Mouse (Mus musculus) mouse trophoblast stem cell (cell line): ENCODE results near the gene Rps6kl1.

Experiments
- in situ Hi-C, 2 experiments: fragments of 300-500 bp; cut with MseI, MboI; formaldehyde crosslinking; loops; 2 replicates in 1 of 2; 3 replicates in 1 of 2; pipeline ENCODE4 v1.15.1; 2025

Rps6kl1 gene

DNA sequence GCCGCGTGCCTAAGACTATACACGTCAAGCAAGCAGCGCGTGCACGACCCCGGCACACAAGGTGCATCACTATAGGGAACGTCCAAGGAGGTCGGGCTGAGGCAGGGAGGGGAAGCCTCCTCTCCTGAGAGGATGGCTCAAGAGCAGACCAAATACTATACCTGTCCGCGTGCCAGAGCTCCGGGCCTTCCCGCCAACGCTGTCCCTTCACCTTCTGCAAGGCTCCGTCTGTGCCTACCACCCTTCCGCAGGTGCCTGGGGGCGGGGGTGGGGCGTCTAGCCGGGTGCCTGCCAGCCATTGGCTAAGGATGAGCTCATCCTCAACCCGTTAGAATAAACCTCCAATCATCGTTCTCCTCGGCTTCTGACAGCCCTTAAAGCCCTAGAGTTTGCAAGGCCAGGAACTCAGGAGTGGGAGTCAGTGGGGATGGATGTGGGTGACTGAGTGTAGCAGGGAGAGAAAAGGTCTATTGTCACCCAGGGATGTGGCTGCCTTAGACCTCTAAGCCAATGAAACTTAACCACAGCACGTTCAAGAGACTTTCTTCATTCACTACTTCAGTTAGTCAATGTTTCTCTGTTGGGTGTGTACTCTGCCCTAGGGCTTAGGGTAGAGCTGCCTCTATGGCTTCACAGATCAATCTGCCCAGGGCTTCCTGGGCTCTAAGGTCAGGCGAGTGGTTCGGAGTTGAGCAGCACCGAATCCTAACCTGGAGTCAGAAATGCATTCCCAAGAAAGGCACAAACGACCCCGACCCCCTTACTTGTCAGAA, at the start of gene Rps6kl1:
Gene Rps6kl1 (minus strand): TSS at position 263 of the 773 bp plus-strand sequence.
- in situ Hi-C loops: loop anchor here in 1 of 2 experiments (10.0 kb wide), 1 partner anchor 134 kb away; the partner anchor contains the start of genes Acyp1 and Zc2hc1c

DNA sequence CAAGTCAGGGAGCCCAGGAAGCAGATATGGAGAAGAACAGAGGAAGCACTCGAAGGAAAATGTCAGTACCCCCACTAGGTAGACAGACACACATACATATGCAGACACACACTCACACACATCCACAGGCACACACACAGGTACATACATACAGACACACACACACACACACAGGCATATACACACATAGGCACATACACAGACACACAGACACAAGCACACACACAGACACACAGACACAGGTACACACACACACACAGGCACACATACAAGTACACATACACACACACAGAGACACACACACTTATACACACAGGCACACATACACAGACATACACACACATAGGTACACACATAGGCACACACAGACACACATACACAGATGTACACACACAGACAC, 48.9 kb upstream of the Rps6kl1 start:
- in situ Hi-C loops: no loop called here

DNA sequence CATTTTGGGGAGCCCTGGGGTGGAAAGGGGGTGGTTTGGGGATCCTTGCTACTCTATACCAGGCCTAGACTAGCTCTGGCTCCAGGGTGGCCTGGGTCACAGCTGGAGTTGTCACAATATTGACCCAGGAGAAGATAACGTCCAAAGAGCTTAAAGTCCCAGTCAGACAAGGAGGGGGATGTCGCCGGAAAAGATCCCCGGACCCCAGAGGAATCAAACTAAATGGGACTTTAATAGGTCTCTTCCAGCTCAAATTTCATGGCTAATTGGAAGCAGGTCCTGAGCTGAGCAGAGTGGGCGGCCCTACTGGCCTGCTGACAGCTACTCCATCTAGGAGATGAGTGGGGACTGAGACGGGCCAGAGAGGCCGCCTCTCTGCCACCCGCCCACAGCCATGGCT, 46.9 kb upstream of the Rps6kl1 start:
- in situ Hi-C loops: no loop called here

GRCm38 (mm10) chr12:85197371-85197770, 46.3 kb upstream of the Rps6kl1 start:
- in situ Hi-C loops: no loop called here

GRCm38 (mm10) chr12:85196191-85196590, 45.1 kb upstream of the Rps6kl1 start:
- in situ Hi-C loops: no loop called here

DNA sequence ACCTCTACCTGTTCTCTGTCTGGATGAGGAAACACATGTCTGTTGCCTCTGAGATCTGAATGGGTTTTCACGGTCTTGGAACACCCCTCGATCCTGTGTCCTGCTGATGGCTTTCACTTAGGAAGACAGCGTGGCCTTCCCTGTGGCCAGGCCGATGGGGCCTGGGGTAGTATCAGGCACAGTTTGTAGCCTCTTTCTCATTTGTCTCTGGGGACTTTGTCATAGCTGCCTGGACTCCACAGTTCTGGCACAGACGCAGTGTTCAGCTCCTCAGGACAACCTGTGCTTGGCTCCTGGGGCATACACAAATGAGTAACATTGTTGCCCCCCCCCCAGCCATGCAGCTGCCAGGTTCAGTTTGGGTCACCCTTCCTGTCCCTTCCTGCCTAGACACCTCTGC, 44.0 kb upstream of the Rps6kl1 start:
- in situ Hi-C loops: no loop called here

DNA sequence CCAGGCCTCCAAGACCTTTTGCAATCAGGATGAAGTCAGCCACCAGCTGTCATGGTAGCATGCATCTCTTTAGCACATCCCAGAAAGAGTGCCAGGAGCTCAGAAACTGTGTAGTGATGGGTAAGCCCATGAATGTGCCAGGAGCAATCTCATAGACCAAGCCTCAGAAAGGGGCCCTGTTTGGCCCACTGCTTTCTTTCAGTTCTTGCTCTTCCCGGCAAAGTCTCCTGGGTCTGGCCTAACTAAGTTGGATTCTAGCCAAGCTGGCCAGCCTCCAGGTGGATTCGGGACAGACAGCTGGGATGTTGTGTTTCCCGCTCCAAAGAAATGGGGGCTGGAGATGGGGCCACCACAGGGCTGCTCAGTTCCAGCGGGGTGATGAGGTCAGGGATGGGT, 43.6 kb upstream of the Rps6kl1 start:
- in situ Hi-C loops: no loop called here

GRCm38 (mm10) chr12:85193923-85194622, 43.0 kb upstream of the Rps6kl1 start:
- in situ Hi-C loops: no loop called here

DNA sequence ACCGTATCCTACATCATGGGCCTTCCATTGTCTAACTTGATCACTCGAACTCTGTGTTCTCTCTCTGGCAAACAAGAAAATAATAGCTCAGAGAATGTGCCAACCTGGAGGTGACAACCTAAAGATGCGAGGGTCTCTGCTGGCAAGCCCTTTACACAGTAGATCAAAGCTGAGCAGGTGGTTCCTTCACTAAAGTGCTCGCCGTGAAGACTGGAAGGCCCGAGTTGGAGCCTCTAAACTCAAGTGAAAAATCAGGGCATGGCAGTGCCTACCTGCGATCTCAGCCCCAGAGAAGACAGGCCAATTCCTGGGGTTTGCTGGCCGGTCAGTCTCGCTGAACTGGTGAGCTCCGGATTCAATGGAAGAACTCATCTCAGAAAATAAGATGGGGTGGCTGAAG, 42.1 kb upstream of the Rps6kl1 start:
- in situ Hi-C loops: no loop called here

DNA sequence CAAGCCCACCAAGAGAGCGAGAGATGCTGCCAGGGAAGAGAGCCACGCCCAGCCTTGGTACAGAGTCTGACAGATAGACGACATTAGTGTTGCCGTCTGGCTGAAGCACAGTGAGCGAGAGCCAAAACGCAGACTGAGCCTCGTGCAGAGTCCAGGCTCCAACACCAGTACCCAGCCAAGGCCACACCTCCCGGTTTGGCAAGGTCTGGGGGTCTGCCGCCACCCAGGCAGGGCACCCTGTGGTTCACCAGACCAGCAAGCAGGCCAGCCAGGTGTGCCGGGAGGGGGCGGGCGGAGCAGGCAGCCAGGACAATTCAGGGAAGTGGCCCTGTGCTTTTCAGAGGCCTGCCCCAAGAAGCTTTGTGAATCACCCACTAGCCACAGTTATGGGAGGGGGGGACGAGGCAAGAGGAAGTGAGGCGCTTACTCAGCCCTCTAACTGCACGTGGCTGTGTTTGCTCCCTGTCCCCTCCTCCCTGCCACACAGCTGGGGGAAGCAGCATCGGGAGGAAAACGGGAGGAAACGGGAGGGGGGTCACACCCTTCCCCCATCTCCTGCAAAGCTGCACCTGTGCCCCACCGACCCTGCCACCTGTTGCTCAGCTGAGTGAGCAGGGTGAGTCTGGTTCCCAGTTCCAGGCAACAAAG, 41.5 kb upstream of the Rps6kl1 start:
- in situ Hi-C loops: no loop called here

- in situ Hi-C loops: no loop called here
These were observed 39.2 kb upstream of the Rps6kl1 start for GRCm38 (mm10) chr12:85190290-85190689.

DNA sequence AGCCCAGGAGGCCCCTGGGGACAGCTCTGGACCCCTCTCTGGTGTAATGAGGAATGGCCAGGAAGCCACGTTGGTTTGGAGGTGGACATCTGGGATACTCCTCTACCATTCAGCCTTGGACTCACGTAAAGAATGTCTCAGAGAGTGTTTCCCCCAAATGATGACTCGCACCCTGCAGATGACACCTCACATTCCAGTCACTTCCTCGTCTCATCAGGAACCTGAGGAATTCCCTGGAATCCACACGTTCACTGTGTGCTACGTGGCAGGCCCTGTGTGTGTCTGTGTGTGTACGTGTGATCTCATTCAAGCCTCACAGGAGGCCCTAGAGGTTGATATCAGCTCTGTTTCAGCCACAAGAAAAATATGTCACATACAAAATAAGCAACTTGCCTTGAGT, 35.3 kb upstream of the Rps6kl1 start:
- in situ Hi-C loops: no loop called here

DNA sequence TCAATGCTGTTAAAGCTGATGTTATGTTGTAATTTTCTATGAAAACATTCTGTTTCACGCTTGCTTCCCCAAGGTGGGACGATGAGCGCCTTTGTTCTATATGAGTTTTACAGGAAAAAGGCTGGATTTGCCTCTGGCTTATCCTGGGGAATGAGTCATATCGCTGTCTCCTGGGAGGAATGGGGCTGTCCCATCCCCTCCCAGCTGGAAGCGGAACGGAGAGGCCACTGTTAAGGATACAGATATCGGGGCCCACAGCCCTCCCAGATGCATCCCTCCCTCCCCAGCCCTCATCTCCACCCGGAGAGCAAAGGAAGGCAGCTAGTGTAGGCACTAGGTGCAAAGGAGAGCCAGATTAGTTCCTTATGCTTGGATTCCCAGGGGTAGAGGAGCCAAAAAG, 34.7 kb upstream of the Rps6kl1 start:
- in situ Hi-C loops: no loop called here

GRCm38 (mm10) chr12:85184118-85184517, 33.1 kb upstream of the Rps6kl1 start:
- in situ Hi-C loops: no loop called here

DNA sequence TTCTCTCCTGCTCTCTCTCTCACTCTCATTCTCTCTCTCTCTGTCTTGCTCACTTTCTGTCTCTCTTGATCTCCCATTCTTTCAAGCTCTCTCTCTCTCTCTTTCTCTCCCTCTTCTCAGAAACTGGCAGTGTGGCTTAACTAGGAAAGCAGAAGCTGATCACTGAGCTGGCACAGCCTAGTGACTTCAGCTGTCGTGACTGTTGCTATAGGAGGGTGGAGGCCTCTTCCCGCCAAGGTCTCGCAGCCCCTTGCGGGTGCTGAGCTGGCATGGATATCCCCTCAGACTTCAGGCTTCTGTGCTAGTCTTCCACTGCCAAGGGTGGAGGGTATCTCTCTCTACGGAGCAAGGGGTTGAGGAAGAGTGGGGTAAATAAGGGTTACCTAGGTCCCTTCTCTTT, 31.8 kb upstream of the Rps6kl1 start:
- in situ Hi-C loops: no loop called here

DNA sequence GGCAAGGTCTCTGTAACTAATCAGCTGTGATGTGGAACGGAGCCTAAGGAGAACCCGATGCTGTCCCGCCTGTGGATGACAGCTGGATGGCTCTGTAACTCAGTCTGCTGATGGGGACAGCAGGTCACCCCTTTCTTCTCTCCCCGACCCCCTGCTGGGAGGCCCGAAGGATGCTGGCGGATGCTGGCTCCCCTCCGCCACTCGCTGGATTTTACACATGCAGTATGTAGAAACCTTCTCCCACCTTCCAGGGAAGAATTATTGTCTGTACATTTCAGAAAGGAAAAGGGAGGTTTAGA, 31.2 kb upstream of the Rps6kl1 start:
- in situ Hi-C loops: no loop called here

GRCm38 (mm10) chr12:85181475-85182344, 30.6 kb upstream of the Rps6kl1 start:
- in situ Hi-C loops: no loop called here

GRCm38 (mm10) chr12:85178294-85178693, 27.2 kb upstream of the Rps6kl1 start:
- in situ Hi-C loops: no loop called here

DNA sequence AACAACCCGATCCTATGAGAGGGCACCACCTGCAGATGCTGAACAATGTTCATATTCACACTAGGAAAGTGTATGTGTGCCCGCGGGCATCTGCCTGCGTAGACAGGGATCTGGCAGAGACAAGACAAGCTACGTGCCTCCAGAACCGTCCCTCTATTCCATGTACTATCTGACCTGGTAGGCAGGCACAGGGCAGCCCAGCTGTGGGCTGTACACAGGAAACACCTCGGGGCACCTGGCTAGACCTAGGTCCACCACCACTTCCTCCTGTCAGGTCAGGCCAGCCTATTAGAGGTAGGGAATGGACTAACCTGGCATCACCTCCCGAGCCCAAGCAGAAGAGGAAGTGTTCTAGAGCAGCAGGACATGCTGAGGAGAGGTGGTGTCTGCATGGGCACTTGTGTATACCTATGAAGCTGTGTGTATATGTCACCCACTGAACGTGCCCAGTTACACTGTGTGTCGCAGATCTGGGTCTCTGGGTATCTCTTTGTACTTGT, 26.7 kb upstream of the Rps6kl1 start, which contains the start of gene Pgf:
Gene Pgf (minus strand): TSS at position 51 of the 500 bp plus-strand sequence.
- in situ Hi-C loops: no loop called here

- in situ Hi-C loops: no loop called here
These were observed 25.9 kb upstream of the Rps6kl1 start for GRCm38 (mm10) chr12:85176846-85177523.
